Mouse (Mus musculus): ENCODE results near the gene Ccdc97. TPM values are rescaled to one million over a fixed set of nuclear protein-coding genes. Genes with fewer than 3 reads are reported as not detected.

The Ccdc97 gene
- 23.7 and 24.6 TPM in 2 replicates for polyA plus RNA-seq (2016; fragmentation: Nextera tagmentation; extraction: Ambion mirVana)

- WGBS, result 5% methylated on average over 32 of the region's 32 CpGs
Measured at GRCm38 (mm10) chr7:25718788-25719417, at the start of gene Ccdc97. Ccdc97 (minus strand) TSS chr7:25719088.

GRCm38 (mm10) chr7:25768229-25768628 lies 49.3 kb upstream of the Ccdc97 start:
- Histone ChIP-seq H3K27me3 (no peaks in the 10 kb centered on the region), H3K4me2 (replicated peaks) (no peak overlapping the region), H3K4me1 (no peaks in the 10 kb centered on the region), H3K4me3 (no peak overlapping the region), H3K27ac (no peak overlapping the region), H3K9me3 (no peaks in the 10 kb centered on the region), H3K9ac (no peak overlapping the region), H3K36me3 (peaks cover 85% of the 10 kb centered on the region)
- no peak for ATAC-seq (ENCODE audit: insufficient number of reproducible peaks, insufficient read depth, low FRiP score, low TSS enrichment)
- WGBS, result 88% methylated on average over 5 of the region's 5 CpGs

More at GRCm38 (mm10) chr7:25718788-25719417, at the start of gene Ccdc97:
- Histone ChIP-seq H3K9ac (peak within 1 kb of the TSS; percentile 68), H3K27me3 (no peaks in the 10 kb centered on the region), H3K4me2 (replicated peaks) (peak within 1 kb of the TSS; percentile 90), H3K27ac (peak within 1 kb of the TSS; percentile 79), H3K4me1 (peaks cover 14% of the 10 kb centered on the region), H3K36me3 (peaks cover 56% of the 10 kb centered on the region), H3K9me3 (no peaks in the 10 kb centered on the region), H3K4me3 (peak within 1 kb of the TSS; percentile 65)
- peak; percentile 70 for ATAC-seq (ENCODE audit: insufficient number of reproducible peaks, insufficient read depth, low FRiP score, low TSS enrichment)

- no peak overlapping the region for H3K4me2 ChIP-seq (replicated peaks)
- no peaks in the 10 kb centered on the region for H3K4me1 ChIP-seq
- H3K4me3 ChIP-seq, result no peak overlapping the region
- 88% methylated on average over 6 of the region's 6 CpGs for WGBS
- peaks cover 87% of the 10 kb centered on the region for H3K36me3 ChIP-seq
- no peaks in the 10 kb centered on the region for H3K9me3 ChIP-seq
- ATAC-seq (ENCODE audit: insufficient number of reproducible peaks, insufficient read depth, low FRiP score, low TSS enrichment), result no peak
- no peaks in the 10 kb centered on the region for H3K27me3 ChIP-seq
- H3K9ac ChIP-seq, result no peak overlapping the region
- no peak overlapping the region for H3K27ac ChIP-seq
Measured at GRCm38 (mm10) chr7:25766108-25766507, 47.2 kb upstream of the Ccdc97 start.

- H3K9ac ChIP-seq, result no peak overlapping the region
- no peaks in the 10 kb centered on the region for H3K4me1 ChIP-seq
- WGBS, result 35% methylated on average over 5 of the region's 5 CpGs
- no peak overlapping the region for H3K4me2 ChIP-seq (replicated peaks)
- peak overlapping the region; percentile 24; the same call in 1 of the 2 replicates for H3K27ac ChIP-seq
- no peaks in the 10 kb centered on the region for H3K9me3 ChIP-seq
- no peaks in the 10 kb centered on the region for H3K27me3 ChIP-seq
- ATAC-seq (ENCODE audit: insufficient number of reproducible peaks, insufficient read depth, low FRiP score, low TSS enrichment), result no peak
- H3K36me3 ChIP-seq, result peaks cover 87% of the 10 kb centered on the region
- no peak overlapping the region for H3K4me3 ChIP-seq
Measured at GRCm38 (mm10) chr7:25764221-25764620, 45.3 kb upstream of the Ccdc97 start.

- Histone ChIP-seq H3K27me3 (no peaks in the 10 kb centered on the region), H3K9me3 (no peaks in the 10 kb centered on the region), H3K4me2 (replicated peaks) (no peak overlapping the region), H3K27ac (0 out of 2 replicates have a peak overlapping the region, but pooled peaks have one; percentile 24), H3K9ac (no peak overlapping the region), H3K36me3 (peaks cover 85% of the 10 kb centered on the region), H3K4me3 (no peak overlapping the region), H3K4me1 (no peaks in the 10 kb centered on the region)
- 66% methylated on average over 11 of the region's 11 CpGs for WGBS
- ATAC-seq (ENCODE audit: insufficient number of reproducible peaks, insufficient read depth, low FRiP score, low TSS enrichment), result no peak
Measured at GRCm38 (mm10) chr7:25763678-25764077, 44.8 kb upstream of the Ccdc97 start.

GRCm38 (mm10) chr7:25761354-25761753 lies 42.5 kb upstream of the Ccdc97 start:
- no peak for ATAC-seq (ENCODE audit: insufficient number of reproducible peaks, insufficient read depth, low FRiP score, low TSS enrichment)
- peaks cover 73% of the 10 kb centered on the region for H3K36me3 ChIP-seq
- no peaks in the 10 kb centered on the region for H3K9me3 ChIP-seq
- no peaks in the 10 kb centered on the region for H3K27me3 ChIP-seq
- no peak overlapping the region for H3K4me2 ChIP-seq (replicated peaks)
- H3K27ac ChIP-seq, result no peak overlapping the region
- no peak overlapping the region for H3K9ac ChIP-seq
- no peaks in the 10 kb centered on the region for H3K4me1 ChIP-seq
- H3K4me3 ChIP-seq, result no peak overlapping the region
- 77% methylated on average over 10 of the region's 10 CpGs for WGBS

- Histone ChIP-seq H3K4me3 (peak overlapping the region; percentile 94), H3K27me3 (no peaks in the 10 kb centered on the region), H3K27ac (peak overlapping the region; percentile 98), H3K4me1 (peaks cover 20% of the 10 kb centered on the region), H3K36me3 (peaks cover 38% of the 10 kb centered on the region), H3K9ac (peak overlapping the region; percentile 55; the same call in 1 of the 2 replicates), H3K4me2 (replicated peaks) (peak overlapping the region; percentile 84), H3K9me3 (no peaks in the 10 kb centered on the region)
- ATAC-seq (ENCODE audit: insufficient number of reproducible peaks, insufficient read depth, low FRiP score, low TSS enrichment), result peak; percentile 18; the same call in 1 of the 2 replicates
- WGBS, result 1% methylated on average over 18 of the region's 18 CpGs
Measured at GRCm38 (mm10) chr7:25756011-25756410, 37.1 kb upstream of the Ccdc97 start.

GRCm38 (mm10) chr7:25755468-25755833 lies 36.6 kb upstream of the Ccdc97 start:
- Histone ChIP-seq H3K4me2 (replicated peaks) (peak overlapping the region; percentile 84), H3K4me3 (peak overlapping the region; percentile 94), H3K27me3 (no peaks in the 10 kb centered on the region), H3K27ac (peak overlapping the region; percentile 98), H3K4me1 (peaks cover 20% of the 10 kb centered on the region), H3K9me3 (no peaks in the 10 kb centered on the region), H3K36me3 (peaks cover 38% of the 10 kb centered on the region), H3K9ac (peak overlapping the region; percentile 55; the same call in 1 of the 2 replicates)
- WGBS, result under 1% methylated on average over 15 of the region's 15 CpGs
- peak; percentile 52 for ATAC-seq (ENCODE audit: insufficient number of reproducible peaks, insufficient read depth, low FRiP score, low TSS enrichment)

GRCm38 (mm10) chr7:25754738-25755467 lies 36.0 kb upstream of the Ccdc97 start, which contains the start of gene Hnrnpul1:
Hnrnpul1 (minus strand) TSS chr7:25754757.
- under 1% methylated on average over 55 of the region's 55 CpGs for WGBS
- peak within 1 kb of the TSS; percentile 86 for H3K4me2 ChIP-seq (replicated peaks)
- peaks cover 36% of the 10 kb centered on the region for H3K36me3 ChIP-seq
- no peaks in the 10 kb centered on the region for H3K9me3 ChIP-seq
- ATAC-seq (ENCODE audit: insufficient number of reproducible peaks, insufficient read depth, low FRiP score, low TSS enrichment), result peak; percentile 92
- peaks cover 20% of the 10 kb centered on the region for H3K4me1 ChIP-seq
- peak within 1 kb of the TSS; percentile 98 for H3K27ac ChIP-seq
- peak within 1 kb of the TSS; percentile 94 for H3K4me3 ChIP-seq
- peak within 1 kb of the TSS; percentile 98 for H3K9ac ChIP-seq
- no peaks in the 10 kb centered on the region for H3K27me3 ChIP-seq

GRCm38 (mm10) chr7:25754439-25754737 lies 35.5 kb upstream of the Ccdc97 start:
- peaks cover 36% of the 10 kb centered on the region for H3K36me3 ChIP-seq

GRCm38 (mm10) chr7:25753643-25754438 lies 35.0 kb upstream of the Ccdc97 start:
- Histone ChIP-seq H3K27me3 (no peaks in the 10 kb centered on the region), H3K27ac (peak overlapping the region; percentile 98), H3K9me3 (no peaks in the 10 kb centered on the region), H3K4me2 (replicated peaks) (peak overlapping the region; percentile 86), H3K4me3 (peak overlapping the region; percentile 94), H3K9ac (peak overlapping the region; percentile 98), H3K4me1 (peaks cover 20% of the 10 kb centered on the region), H3K36me3 (peaks cover 37% of the 10 kb centered on the region)
- under 1% methylated on average over 46 of the region's 46 CpGs for WGBS
- ATAC-seq (ENCODE audit: insufficient number of reproducible peaks, insufficient read depth, low FRiP score, low TSS enrichment), result peak; percentile 1; the same call in 1 of the 2 replicates

More at GRCm38 (mm10) chr7:25754439-25754737, 35.5 kb upstream of the Ccdc97 start:
- Histone ChIP-seq H3K27me3 (no peaks in the 10 kb centered on the region), H3K4me2 (replicated peaks) (peak overlapping the region; percentile 86), H3K9ac (peak overlapping the region; percentile 98), H3K27ac (peak overlapping the region; percentile 98), H3K9me3 (no peaks in the 10 kb centered on the region), H3K4me1 (peaks cover 20% of the 10 kb centered on the region), H3K4me3 (peak overlapping the region; percentile 94)
- under 1% methylated on average over 30 of the region's 30 CpGs for WGBS
- no peak; the same call in 1 of the 2 replicates for ATAC-seq (ENCODE audit: insufficient number of reproducible peaks, insufficient read depth, low FRiP score, low TSS enrichment)

All from embryonic facial prominence, embryonic 12.5 days (tissue).